Mouse (Mus musculus) midbrain, postnatal 0 days (tissue): ENCODE data around the gene Ap1b1. TPM values are rescaled to one million over a fixed set of nuclear protein-coding genes. Genes with fewer than 3 reads are reported as not detected.

Source experiments
- ATAC-seq: fragments of 200-750 bp; cut with Nextera tagmentation; 2 replicates; pipeline ENCODE4 v1.8.0; 2017; ENCODE audit warnings: moderate number of reproducible peaks, mild to moderate bottlenecking, moderate TSS enrichment, moderate library complexity; ENCODE audit not compliant: low FRiP score
- DNase-seq: peaks from one replicate; pipeline ENCODE4 v3.0.0-alpha.2; 2015; ENCODE audit warnings: low spot score
- H3K27ac ChIP-seq: fragments of 300-500 bp; sonication (generic); 2 replicates; pipeline ENCODE4 v1.5.1; 2014; ENCODE audit warnings: low read depth, mild to moderate bottlenecking, low read length, mixed read lengths
- H3K27me3 ChIP-seq: fragments of 300-500 bp; sonication (generic); 2 replicates; pipeline ENCODE4 v1.6.1; 2014; ENCODE audit warnings: low read length, control low read depth, mixed read lengths; ENCODE audit not compliant: insufficient read depth
- H3K36me3 ChIP-seq: fragments of 300-500 bp; sonication (generic); 2 replicates; pipeline ENCODE4 v1.6.1; 2014; ENCODE audit warnings: low read length, control low read depth, mixed read lengths; ENCODE audit not compliant: insufficient read depth
- H3K4me1 ChIP-seq: fragments of 300-500 bp; sonication (generic); 2 replicates; pipeline ENCODE4 v1.6.1; 2014; ENCODE audit warnings: mild to moderate bottlenecking, control low read depth, antibody characterized with exemption, low read length, mixed read lengths; ENCODE audit not compliant: insufficient read depth
- H3K4me2 ChIP-seq: fragments of 300-500 bp; sonication (generic); 2 replicates; pipeline ENCODE4 v1.6.1; 2014; ENCODE audit warnings: low read depth, mild to moderate bottlenecking, low read length, mixed read lengths; ENCODE audit not compliant: poor library complexity, severe bottlenecking
- H3K4me3 ChIP-seq: fragments of 300-500 bp; sonication (generic); 2 replicates; pipeline ENCODE4 v1.5.1; 2014; ENCODE audit warnings: low read depth, mild to moderate bottlenecking, low read length, moderate library complexity
- H3K9ac ChIP-seq: fragments of 300-500 bp; sonication (generic); replicated peaks from 2 replicates; pipeline ENCODE4 v1.6.1; 2014; ENCODE audit warnings: mild to moderate bottlenecking, low read length, moderate library complexity, mixed read lengths; ENCODE audit not compliant: poor library complexity, severe bottlenecking
- H3K9me3 ChIP-seq: fragments of 300-500 bp; sonication (generic); 2 replicates; pipeline ENCODE4 v1.6.1; 2016; ENCODE audit warnings: low read length, control low read depth
- CTCF ChIP-seq: IDR thresholded peaks from 2 replicates; pipeline ENCODE4 v1.5.1; 2016; ENCODE audit warnings: antibody characterized with exemption, mild to moderate bottlenecking
- WGBS: fragments of 180-500 bp; shearing (Covaris S2); extraction: QIAGEN DNeasy Blood & Tissue Kit; methylation state at CpG from one replicate; pipeline ENCODE4 v1.1.7; 2014; 5-methylcytosine and 5-hydroxymethylcytosine counted together
- polyA plus RNA-seq: library from polyadenylated mRNA; unstranded; fragments of >200 nt; fragmentation: Nextera tagmentation; extraction: Ambion mirVana; gene quantifications from 2 replicates; pipeline ENCODE4 v1.2.1, GENCODE M21; 2015
- total RNA-seq: library from RNA; depleted of rRNA; stranded (reverse); fragments of >200 nt; gene quantifications from 2 replicates; pipeline ENCODE4 v1.2.3, GENCODE M21; 2014

Ap1b1 gene
- total and polyA plus RNA-seq, 2 experiments from 2014 or later: 94.8 to 122 TPM

DNA sequence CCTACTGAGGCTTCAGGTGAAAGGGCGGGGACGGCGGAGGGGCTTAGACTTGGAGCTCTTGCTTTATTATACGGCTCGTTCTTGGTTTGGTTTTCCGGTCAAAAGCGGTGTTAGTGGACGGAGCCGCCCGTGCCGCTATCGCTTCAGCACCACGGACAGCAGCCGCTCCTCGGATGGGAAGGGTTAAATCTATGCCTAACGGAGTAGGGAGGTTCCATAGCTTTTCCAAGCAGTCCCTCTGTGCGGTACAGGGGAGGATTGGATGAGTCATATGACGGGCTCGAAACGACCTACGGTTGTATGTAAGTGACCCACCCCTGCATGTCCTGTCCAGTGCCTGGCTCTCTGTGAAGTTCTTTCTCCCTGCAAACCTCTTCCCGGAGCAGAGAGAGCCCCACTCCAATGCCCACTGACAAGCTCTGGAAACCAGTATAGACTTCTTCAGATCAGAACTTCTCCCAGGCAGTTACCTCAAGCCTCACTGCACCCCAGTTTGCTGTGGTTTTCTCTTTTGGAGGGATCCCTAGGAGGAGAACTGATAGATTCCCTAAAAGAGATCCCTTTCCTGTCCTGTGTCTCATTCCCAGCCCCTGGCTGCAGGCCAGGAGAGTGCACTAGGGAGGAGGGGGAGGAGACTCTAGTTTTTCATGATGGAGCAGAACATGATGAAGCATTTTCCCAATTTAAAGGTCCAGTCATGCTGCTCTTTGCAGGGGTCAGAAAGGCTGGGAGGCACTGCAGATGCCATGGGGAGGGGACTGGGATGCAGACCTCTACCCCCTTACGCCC, 37.2 kb upstream of the Ap1b1 start:
- Histone ChIP-seq H3K27ac (no peak overlapping the region), H3K4me3 (peak overlapping the region; percentile 84), H3K9me3 (no peaks in the 10 kb centered on the region), H3K4me2 (peak overlapping the region; percentile 78), H3K36me3 (no peaks in the 10 kb centered on the region), H3K4me1 (0 out of 2 replicates have a peak, but pooled peaks cover 10% of the 10 kb centered on the region), H3K9ac (peak overlapping the region; percentile 79), H3K27me3 (peaks cover 23% of the 10 kb centered on the region)
- ATAC-seq (no peak), DNase-seq (peak; percentile 38)
- WGBS: 6% methylated on average over 23 of the region's 23 CpGs
- TF ChIP-seq CTCF: peak; percentile 25; the same call in 1 of the 2 replicates

DNA sequence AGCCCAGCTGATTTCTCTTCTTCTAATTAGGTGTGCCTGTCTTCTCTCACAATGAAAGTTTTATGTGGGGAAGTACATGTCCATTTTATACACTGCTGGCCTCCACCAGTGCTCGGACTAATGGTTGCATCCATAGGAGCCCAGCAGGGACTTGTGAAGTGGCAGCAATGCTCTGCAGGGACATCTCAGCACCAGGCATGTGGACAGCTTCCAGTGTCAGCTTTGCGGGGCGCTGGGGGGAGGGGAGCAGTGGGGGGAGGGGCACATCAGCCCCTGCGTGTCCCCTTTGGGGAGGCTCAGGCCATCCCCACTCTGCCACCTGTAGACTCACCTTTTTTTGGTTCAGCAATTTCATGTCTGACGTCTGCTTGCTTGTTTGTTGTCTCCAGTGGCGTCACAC, 33.2 kb upstream of the Ap1b1 start:
- Histone ChIP-seq H3K27me3 (peaks cover 18% of the 10 kb centered on the region), H3K27ac (no peak overlapping the region), H3K36me3 (no peaks in the 10 kb centered on the region), H3K4me3 (no peak overlapping the region), H3K9ac (no peak overlapping the region), H3K4me1 (0 out of 2 replicates have a peak, but pooled peaks cover 10% of the 10 kb centered on the region), H3K9me3 (no peaks in the 10 kb centered on the region), H3K4me2 (no peak overlapping the region)
- no peak for TF ChIP-seq CTCF
- no peak for DNase-seq
- 5% methylated on average over 5 of the region's 6 CpGs for WGBS
- no peak for ATAC-seq

DNA sequence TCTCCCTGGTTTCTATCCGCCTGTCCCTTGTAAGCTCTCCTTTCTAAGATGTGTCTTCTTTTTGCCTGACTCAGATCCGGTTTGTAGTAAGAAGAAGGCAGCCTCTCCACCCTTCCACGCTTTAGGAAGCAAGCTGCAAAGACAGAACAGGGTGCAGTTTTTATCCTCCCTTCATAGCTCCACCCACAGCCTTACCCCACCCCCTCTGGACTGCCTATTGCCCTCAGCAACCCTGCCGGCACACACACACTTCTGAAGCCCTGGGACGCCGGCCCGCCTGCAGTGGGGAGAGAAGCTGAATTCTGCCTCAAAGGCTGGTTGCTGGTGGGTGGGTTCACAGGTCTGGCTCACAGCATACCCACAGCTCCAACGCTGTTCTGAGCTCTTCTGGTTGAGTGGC, 32.7 kb upstream of the Ap1b1 start:
- H3K27ac ChIP-seq: no peak overlapping the region
- no peaks in the 10 kb centered on the region for H3K9me3 ChIP-seq
- DNase-seq: no peak
- H3K4me2 ChIP-seq: no peak overlapping the region
- 5% methylated on average over 8 of the region's 8 CpGs for WGBS
- no peak overlapping the region for H3K9ac ChIP-seq
- TF ChIP-seq CTCF: no peak
- no peaks in the 10 kb centered on the region for H3K36me3 ChIP-seq
- H3K4me1 ChIP-seq: 0 out of 2 replicates have a peak, but pooled peaks cover 10% of the 10 kb centered on the region
- no peak overlapping the region for H3K4me3 ChIP-seq
- no peak for ATAC-seq
- H3K27me3 ChIP-seq: peaks cover 15% of the 10 kb centered on the region

- H3K27me3 ChIP-seq: no peaks in the 10 kb centered on the region
- ATAC-seq: no peak
- no peak for TF ChIP-seq CTCF
Measured at GRCm38 (mm10) chr11:4963099-4963808, 23.4 kb upstream of the Ap1b1 start.

DNA sequence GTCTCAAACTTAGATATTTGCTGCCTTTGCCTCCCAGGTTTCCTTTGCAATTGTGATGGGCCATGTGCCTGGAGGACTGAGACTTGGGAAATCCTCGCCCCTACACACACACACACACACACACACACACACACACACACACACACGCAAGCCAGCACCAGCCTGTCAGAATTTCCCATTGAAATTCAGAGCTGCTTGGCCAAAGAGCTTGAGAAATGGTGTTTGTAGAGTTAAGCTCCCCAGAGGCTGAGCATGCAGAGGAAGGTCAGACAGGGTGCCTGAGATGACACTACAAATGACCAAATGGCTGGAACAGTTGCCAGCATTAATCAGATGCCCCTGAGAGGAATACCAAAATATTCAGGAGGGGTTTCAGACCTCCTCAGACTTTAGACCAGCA, 20.3 kb upstream of the Ap1b1 start:
- Histone ChIP-seq H3K4me3 (no peak overlapping the region), H3K4me2 (no peak overlapping the region), H3K27me3 (no peaks in the 10 kb centered on the region), H3K27ac (no peak overlapping the region), H3K9me3 (no peaks in the 10 kb centered on the region), H3K9ac (no peak overlapping the region), H3K36me3 (no peaks in the 10 kb centered on the region), H3K4me1 (no peaks in the 10 kb centered on the region)
- DNase-seq: no peak
- no peak for ATAC-seq
- no peak for TF ChIP-seq CTCF
- WGBS: 50% methylated on average over 2 of the region's 2 CpGs

More at GRCm38 (mm10) chr11:4963099-4963808, 23.4 kb upstream of the Ap1b1 start:
- 51% methylated on average over 6 of the region's 6 CpGs for WGBS
- Histone ChIP-seq H3K9me3 (no peaks in the 10 kb centered on the region), H3K9ac (no peak overlapping the region; the same call in 1 of the 2 replicates), H3K4me1 (no peaks in the 10 kb centered on the region), H3K4me3 (no peak overlapping the region), H3K27ac (no peak overlapping the region), H3K36me3 (no peaks in the 10 kb centered on the region), H3K4me2 (no peak overlapping the region)
- no peak for DNase-seq

DNA sequence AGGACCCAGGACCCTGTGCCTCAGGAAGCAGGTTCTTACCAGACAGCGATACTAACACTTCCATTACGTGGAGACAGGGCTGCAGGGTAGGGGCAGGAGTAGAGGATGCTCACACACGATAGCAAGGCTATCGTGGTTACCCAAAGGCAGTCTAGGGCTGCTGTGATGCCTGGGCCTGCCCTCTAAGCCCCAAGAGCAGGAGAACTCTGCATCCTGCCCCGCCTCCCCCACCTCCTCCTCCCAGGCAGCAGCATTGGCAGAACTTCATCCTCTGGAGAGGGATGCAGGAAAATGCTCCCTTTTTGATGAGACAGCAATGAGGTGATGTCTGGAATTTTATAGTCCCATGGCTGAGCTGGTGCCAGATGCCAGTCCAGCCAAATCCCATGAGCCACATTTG, 19.7 kb upstream of the Ap1b1 start:
- no peaks in the 10 kb centered on the region for H3K36me3 ChIP-seq
- no peak for DNase-seq
- no peak for TF ChIP-seq CTCF
- H3K9ac ChIP-seq: no peak overlapping the region
- H3K4me3 ChIP-seq: no peak overlapping the region
- no peak overlapping the region for H3K4me2 ChIP-seq
- no peaks in the 10 kb centered on the region for H3K4me1 ChIP-seq
- H3K27ac ChIP-seq: no peak overlapping the region
- 61% methylated on average over 5 of the region's 5 CpGs for WGBS
- ATAC-seq: no peak
- no peaks in the 10 kb centered on the region for H3K27me3 ChIP-seq
- no peaks in the 10 kb centered on the region for H3K9me3 ChIP-seq
